Mouse (Mus musculus) hindbrain, embryonic 12.5 days (tissue): Measurements from ENCODE around the gene Erlin1. TPM values are rescaled to one million over a fixed set of nuclear protein-coding genes. Genes with fewer than 3 reads are reported as not detected.
A peak's percentile ranks its signal among the peaks of the same experiment; 100 is the strongest.

ENCODE experiments used
- ATAC-seq: fragments of 200-750 bp; cut with Nextera tagmentation; 2 replicates; pipeline ENCODE4 v1.8.0; 2017; ENCODE audit warnings: moderate TSS enrichment; ENCODE audit not compliant: low FRiP score
- H3K27ac ChIP-seq: fragments of 300-500 bp; sonication (generic); 2 replicates; pipeline ENCODE4 v1.5.1; 2016; ENCODE audit warnings: mild to moderate bottlenecking
- H3K27me3 ChIP-seq: fragments of 300-500 bp; sonication (generic); 2 replicates; pipeline ENCODE4 v1.6.1; 2016; ENCODE audit warnings: mild to moderate bottlenecking
- H3K36me3 ChIP-seq: fragments of 300-500 bp; sonication (generic); 2 replicates; pipeline ENCODE4 v1.6.1; 2016; ENCODE audit warnings: mild to moderate bottlenecking
- H3K4me1 ChIP-seq: fragments of 300-500 bp; sonication (generic); 2 replicates; pipeline ENCODE4 v1.6.1; 2016
- H3K4me2 ChIP-seq: fragments of 300-500 bp; sonication (generic); replicated peaks from 2 replicates; pipeline ENCODE4 v1.6.1; 2016; ENCODE audit warnings: mild to moderate bottlenecking
- H3K4me3 ChIP-seq: fragments of 300-500 bp; sonication (generic); 2 replicates; pipeline ENCODE4 v1.5.1; 2016; ENCODE audit warnings: mild to moderate bottlenecking
- H3K9ac ChIP-seq: fragments of 300-500 bp; sonication (generic); 2 replicates; pipeline ENCODE4 v1.6.1; 2016; ENCODE audit warnings: mild to moderate bottlenecking, moderate library complexity
- H3K9me3 ChIP-seq: fragments of 300-500 bp; sonication (generic); replicated peaks from 2 replicates; pipeline ENCODE4 v1.6.1; 2016; ENCODE audit warnings: mild to moderate bottlenecking
- WGBS: fragments of 180-500 bp; shearing (Covaris S2); methylation state at CpG from one replicate; pipeline ENCODE4 v1.1.7; 2016; 5-methylcytosine and 5-hydroxymethylcytosine counted together
- polyA plus RNA-seq: library from polyadenylated mRNA; unstranded; fragments of >200 nt; fragmentation: Nextera tagmentation; extraction: Ambion mirVana; gene quantifications from 2 replicates; pipeline ENCODE4 v1.2.1, GENCODE M21; 2016

Gene Erlin1
- polyA plus RNA-seq, 1 experiment from 2014 or later: 23.3 TPM

GRCm38 (mm10) chr19:44080920-44081319 lies 11.3 kb upstream of the Erlin1 start:
- H3K4me1 ChIP-seq: no peaks in the 10 kb centered on the region
- no peaks in the 10 kb centered on the region for H3K27me3 ChIP-seq
- no peak overlapping the region for H3K4me3 ChIP-seq
- no peak overlapping the region for H3K4me2 ChIP-seq
- WGBS: 92% methylated on average over 2 of the region's 2 CpGs
- no peaks in the 10 kb centered on the region for H3K9me3 ChIP-seq
- ATAC-seq: no peak
- H3K36me3 ChIP-seq: peaks cover 59% of the 10 kb centered on the region
- H3K27ac ChIP-seq: no peak overlapping the region
- no peak overlapping the region for H3K9ac ChIP-seq

GRCm38 (mm10) chr19:44080023-44080422 lies 10.4 kb upstream of the Erlin1 start:
- WGBS: 83% methylated on average over 2 of the region's 2 CpGs
- no peak for ATAC-seq
- H3K4me1 ChIP-seq: no peaks in the 10 kb centered on the region
- peaks cover 59% of the 10 kb centered on the region for H3K36me3 ChIP-seq
- no peak overlapping the region for H3K4me3 ChIP-seq
- H3K27ac ChIP-seq: no peak overlapping the region
- H3K9me3 ChIP-seq: no peaks in the 10 kb centered on the region
- no peaks in the 10 kb centered on the region for H3K27me3 ChIP-seq
- no peak overlapping the region for H3K9ac ChIP-seq
- H3K4me2 ChIP-seq: no peak overlapping the region

GRCm38 (mm10) chr19:44077024-44077423 lies 7.4 kb upstream of the Erlin1 start:
- ATAC-seq: no peak
- H3K4me3 ChIP-seq: no peak overlapping the region
- WGBS: 85% methylated on average over 4 of the region's 4 CpGs
- H3K4me1 ChIP-seq: no peaks in the 10 kb centered on the region
- no peak overlapping the region for H3K4me2 ChIP-seq
- no peaks in the 10 kb centered on the region for H3K27me3 ChIP-seq
- no peak overlapping the region for H3K27ac ChIP-seq
- peaks cover 47% of the 10 kb centered on the region for H3K36me3 ChIP-seq
- no peak overlapping the region for H3K9ac ChIP-seq
- no peaks in the 10 kb centered on the region for H3K9me3 ChIP-seq

DNA sequence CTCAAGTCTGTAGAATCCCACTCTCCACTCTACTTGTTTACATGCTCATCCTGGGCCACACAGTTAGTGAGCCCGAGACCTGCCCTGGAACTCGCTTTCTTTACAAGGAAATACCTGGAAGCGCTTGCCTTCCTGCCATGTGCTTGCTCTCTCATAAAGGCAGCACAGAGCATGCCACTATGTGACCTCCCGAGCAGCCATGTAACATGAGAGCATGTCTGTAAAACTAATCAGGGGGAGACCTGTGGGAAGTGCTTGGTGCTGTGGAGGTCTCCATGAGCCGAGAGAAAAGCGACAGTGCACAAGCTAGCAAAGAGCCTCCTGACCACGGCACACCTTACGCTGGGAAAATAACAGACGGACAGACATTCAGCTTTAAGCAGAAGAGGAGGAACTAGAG lies 6.9 kb upstream of the Erlin1 start:
- WGBS: 74% methylated on average over 9 of the region's 9 CpGs
- no peak for ATAC-seq
- no peak overlapping the region for H3K4me3 ChIP-seq
- H3K27ac ChIP-seq: no peak overlapping the region
- H3K36me3 ChIP-seq: peaks cover 44% of the 10 kb centered on the region
- no peaks in the 10 kb centered on the region for H3K9me3 ChIP-seq
- no peak overlapping the region for H3K4me2 ChIP-seq
- no peak overlapping the region for H3K9ac ChIP-seq
- H3K27me3 ChIP-seq: no peaks in the 10 kb centered on the region
- H3K4me1 ChIP-seq: no peaks in the 10 kb centered on the region

DNA sequence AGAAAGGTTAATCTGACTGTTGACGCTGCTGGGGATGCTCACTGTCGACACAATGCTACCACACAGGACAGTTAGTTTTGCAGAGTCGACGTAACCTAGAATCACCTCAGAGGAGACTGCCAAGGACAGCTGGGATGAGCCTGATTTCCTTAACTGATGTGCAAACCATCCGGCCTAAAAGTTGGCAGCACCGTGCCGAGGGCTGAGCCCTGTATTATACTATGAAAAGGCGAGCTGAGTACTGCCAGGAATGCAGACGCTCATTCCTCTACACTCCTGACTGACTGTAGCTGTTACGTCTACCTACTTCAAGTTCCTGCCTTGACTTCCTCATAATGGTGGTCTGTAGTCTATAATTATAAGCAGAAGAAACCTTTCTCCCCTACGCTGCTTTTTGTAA lies 5.4 kb upstream of the Erlin1 start:
- Histone ChIP-seq H3K27me3 (no peaks in the 10 kb centered on the region), H3K4me1 (0 out of 2 replicates have a peak, but pooled peaks cover 1% of the 10 kb centered on the region), H3K36me3 (peaks cover 36% of the 10 kb centered on the region), H3K9ac (no peak overlapping the region), H3K27ac (no peak overlapping the region), H3K4me3 (no peak overlapping the region), H3K9me3 (no peaks in the 10 kb centered on the region), H3K4me2 (no peak overlapping the region)
- no peak for ATAC-seq
- WGBS: 88% methylated on average over 11 of the region's 11 CpGs

- WGBS: 57% methylated on average over 5 of the region's 5 CpGs
Measured at GRCm38 (mm10) chr19:44071166-44071565, 1.6 kb upstream of the Erlin1 start.

GRCm38 (mm10) chr19:44069914-44070232 lies 288 bp upstream of the Erlin1 start:
- Histone ChIP-seq H3K9me3 (no peaks in the 10 kb centered on the region), H3K4me3 (peak overlapping the region; percentile 72), H3K9ac (peak overlapping the region; percentile 80), H3K4me2 (peak overlapping the region; percentile 93), H3K36me3 (peaks cover 4% of the 10 kb centered on the region; the same call in 1 of the 2 replicates), H3K27me3 (no peaks in the 10 kb centered on the region), H3K4me1 (peaks cover 15% of the 10 kb centered on the region), H3K27ac (peak overlapping the region; percentile 55; the same call in 1 of the 2 replicates)
- no peak for ATAC-seq
- 6% methylated on average over 4 of the region's 4 CpGs for WGBS

More at GRCm38 (mm10) chr19:44071166-44071565, 1.6 kb upstream of the Erlin1 start:
- no peak for ATAC-seq
- Histone ChIP-seq H3K36me3 (peaks cover 11% of the 10 kb centered on the region; the same call in 1 of the 2 replicates), H3K4me2 (no peak overlapping the region), H3K4me3 (no peak overlapping the region), H3K27ac (no peak overlapping the region), H3K9me3 (no peaks in the 10 kb centered on the region), H3K9ac (no peak overlapping the region), H3K27me3 (no peaks in the 10 kb centered on the region), H3K4me1 (peaks cover 15% of the 10 kb centered on the region)

DNA sequence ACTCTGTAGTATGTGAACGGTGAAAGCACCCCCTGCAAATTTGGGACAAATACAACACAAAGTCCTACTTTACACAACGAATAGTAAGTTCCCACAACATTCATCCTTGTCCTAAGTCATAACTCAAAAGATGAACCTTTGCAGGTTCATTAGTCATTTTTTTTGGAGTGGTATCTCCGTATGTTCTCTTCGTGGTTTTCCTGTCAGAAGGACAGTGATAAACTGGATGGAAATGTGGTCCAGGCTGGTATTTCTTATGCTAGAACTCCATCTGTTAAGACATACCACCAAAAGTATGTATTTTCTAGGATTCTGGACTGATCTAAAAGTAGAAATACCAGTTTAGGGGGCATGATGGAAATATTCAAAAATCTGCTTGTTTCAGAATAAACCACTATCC lies 1.4 kb downstream of the Erlin1 start:
- H3K36me3 ChIP-seq: peaks cover 7% of the 10 kb centered on the region
- no peaks in the 10 kb centered on the region for H3K9me3 ChIP-seq
- H3K4me2 ChIP-seq: peak overlapping the region; percentile 93
- peak overlapping the region; percentile 72; the same call in 1 of the 2 replicates for H3K4me3 ChIP-seq
- no peak overlapping the region for H3K27ac ChIP-seq
- WGBS: 82% methylated on average over 4 of the region's 4 CpGs
- H3K4me1 ChIP-seq: peaks cover 15% of the 10 kb centered on the region
- no peak overlapping the region; the same call in 1 of the 2 replicates for H3K9ac ChIP-seq
- ATAC-seq: no peak
- no peaks in the 10 kb centered on the region for H3K27me3 ChIP-seq

DNA sequence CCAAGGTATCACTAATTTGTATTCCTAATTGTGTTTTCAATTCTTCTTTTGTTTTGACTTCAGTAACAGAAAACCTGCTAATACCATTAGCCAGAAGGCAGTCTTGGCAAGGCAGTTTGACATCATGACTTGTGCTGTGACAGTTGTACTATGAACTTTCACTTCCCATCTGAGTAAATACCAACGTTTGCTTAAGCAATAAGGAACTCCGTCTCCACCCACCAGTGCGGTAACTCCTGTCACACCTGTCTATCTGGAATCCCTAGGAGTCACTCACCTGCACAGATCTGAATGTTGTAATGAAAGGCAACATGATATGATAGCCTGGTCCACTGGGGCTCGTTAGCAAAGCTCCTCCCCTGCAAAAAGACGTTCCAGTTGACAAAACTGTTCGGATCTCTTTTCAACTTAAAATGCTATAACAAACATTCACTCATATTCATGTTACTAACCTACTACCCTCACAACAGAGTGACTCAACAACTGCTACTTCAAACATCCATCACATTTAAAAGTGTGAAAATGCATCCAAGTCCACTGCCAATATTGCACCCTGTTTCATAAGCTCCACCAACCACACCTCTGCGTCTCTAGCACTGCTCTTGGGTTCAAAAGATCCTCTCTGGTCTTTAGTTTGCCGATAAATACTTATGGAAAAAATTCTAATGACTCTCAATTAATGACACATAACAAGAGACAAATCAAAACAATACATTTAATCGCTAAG lies 2.1 kb downstream of the Erlin1 start:
- Histone ChIP-seq H3K9me3 (no peaks in the 10 kb centered on the region), H3K27ac (no peak overlapping the region), H3K4me2 (no peak overlapping the region), H3K9ac (no peak overlapping the region), H3K27me3 (no peaks in the 10 kb centered on the region), H3K4me1 (peaks cover 15% of the 10 kb centered on the region), H3K36me3 (peaks cover 8% of the 10 kb centered on the region), H3K4me3 (no peak overlapping the region)
- ATAC-seq: no peak
- 83% methylated on average over 9 of the region's 9 CpGs for WGBS

DNA sequence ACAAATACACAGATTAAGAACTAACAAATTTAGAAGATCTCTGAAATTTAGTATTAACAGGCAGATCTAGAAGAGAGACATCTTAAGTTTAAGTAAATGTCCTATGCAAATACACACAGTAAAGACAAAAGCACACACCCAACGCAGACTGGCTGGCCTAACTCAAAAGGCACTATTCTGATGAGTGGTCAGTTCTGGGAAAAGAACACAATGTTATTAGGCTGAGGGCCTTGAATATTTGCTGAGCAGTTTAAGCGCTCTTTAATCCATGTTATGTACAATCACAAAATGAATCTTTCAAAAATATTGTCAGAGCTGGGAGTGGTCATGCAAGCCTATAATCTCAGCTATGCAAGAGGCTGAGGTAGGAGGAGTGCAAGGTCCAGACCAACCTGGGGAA lies 4.9 kb downstream of the Erlin1 start:
- H3K4me1 ChIP-seq: peaks cover 12% of the 10 kb centered on the region
- H3K4me3 ChIP-seq: no peak overlapping the region
- H3K4me2 ChIP-seq: no peak overlapping the region
- no peaks in the 10 kb centered on the region for H3K9me3 ChIP-seq
- no peak overlapping the region for H3K9ac ChIP-seq
- no peak for ATAC-seq
- no peaks in the 10 kb centered on the region for H3K27me3 ChIP-seq
- WGBS: 87% methylated on average over 2 of the region's 2 CpGs
- peaks cover 13% of the 10 kb centered on the region for H3K36me3 ChIP-seq
- no peak overlapping the region for H3K27ac ChIP-seq

DNA sequence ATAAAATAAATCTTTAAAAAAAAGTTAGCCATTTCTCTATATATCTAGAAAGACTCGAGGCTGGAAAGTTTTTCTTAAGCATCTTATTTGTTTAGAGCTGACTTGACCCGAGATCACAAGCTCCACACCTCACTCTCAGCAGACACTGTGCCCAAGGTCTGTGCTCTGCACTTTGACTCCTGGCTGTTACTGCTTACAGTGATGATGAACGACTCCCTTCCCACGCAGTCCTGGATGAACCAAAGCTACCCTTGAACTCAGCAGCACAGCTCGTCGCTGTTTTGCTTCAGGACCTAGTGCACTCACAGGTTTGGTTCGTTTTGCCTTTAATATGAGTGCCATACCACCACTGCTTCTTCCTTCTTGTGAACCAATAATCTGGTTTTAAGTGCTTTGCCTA lies 5.8 kb downstream of the Erlin1 start:
- H3K4me3 ChIP-seq: no peak overlapping the region
- no peak overlapping the region for H3K27ac ChIP-seq
- WGBS: 90% methylated on average over 7 of the region's 7 CpGs
- H3K27me3 ChIP-seq: no peaks in the 10 kb centered on the region
- H3K9me3 ChIP-seq: no peaks in the 10 kb centered on the region
- H3K9ac ChIP-seq: no peak overlapping the region
- peaks cover 13% of the 10 kb centered on the region for H3K36me3 ChIP-seq
- no peak for ATAC-seq
- H3K4me1 ChIP-seq: peaks cover 9% of the 10 kb centered on the region
- H3K4me2 ChIP-seq: no peak overlapping the region

DNA sequence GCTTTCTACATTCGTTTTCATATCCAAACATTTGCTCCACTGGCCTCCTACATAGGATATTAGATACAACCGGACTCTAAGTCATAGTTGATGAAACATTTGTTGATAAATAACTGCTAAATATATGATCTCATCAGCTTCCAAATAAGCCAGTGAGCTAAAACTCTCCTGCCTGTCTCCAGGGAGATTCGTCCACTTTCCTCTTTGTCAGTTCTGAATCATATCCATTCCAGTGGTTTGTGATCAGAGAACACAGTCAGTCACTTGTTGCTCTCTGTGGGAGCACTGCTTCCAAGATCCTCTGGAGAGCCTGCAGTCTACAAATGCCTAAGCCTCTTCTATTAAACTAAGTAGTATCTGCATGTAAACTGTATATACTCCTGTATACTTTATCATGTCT lies 9.4 kb downstream of the Erlin1 start:
- Histone ChIP-seq H3K4me1 (no peaks in the 10 kb centered on the region), H3K27ac (no peak overlapping the region), H3K9ac (no peak overlapping the region), H3K36me3 (peaks cover 26% of the 10 kb centered on the region), H3K27me3 (no peaks in the 10 kb centered on the region), H3K4me2 (no peak overlapping the region), H3K4me3 (no peak overlapping the region), H3K9me3 (no peaks in the 10 kb centered on the region)
- no peak for ATAC-seq
- 90% methylated on average over 3 of the region's 3 CpGs for WGBS

- Histone ChIP-seq H3K27me3 (no peaks in the 10 kb centered on the region), H3K9ac (no peak overlapping the region), H3K4me1 (no peaks in the 10 kb centered on the region), H3K4me2 (no peak overlapping the region), H3K9me3 (no peaks in the 10 kb centered on the region), H3K4me3 (no peak overlapping the region), H3K36me3 (peaks cover 19% of the 10 kb centered on the region), H3K27ac (no peak overlapping the region)
- 83% methylated on average over 4 of the region's 4 CpGs for WGBS
- ATAC-seq: no peak
Measured at GRCm38 (mm10) chr19:44055173-44055826, 14.3 kb downstream of the Erlin1 start.
